Mouse (Mus musculus) stomach, postnatal 0 days (tissue): ENCODE measurements at regions not wholly inside any gene's neighbourhood (a gene's known extent, or its start where the extent isn't known, plus 50 kb on each side); places are given as distances from the start of the nearest gene placed in this dataset.

Source experiments
- CTCF ChIP-seq: IDR thresholded peaks from 2 replicates; pipeline ENCODE4 v1.5.1; 2016; ENCODE audit warnings: antibody characterized with exemption, low read depth, mild to moderate bottlenecking, moderate library complexity
- EP300 ChIP-seq: optimal IDR thresholded peaks from 2 replicates; pipeline ENCODE3; 2016; ENCODE audit warnings: antibody characterized with exemption

DNA sequence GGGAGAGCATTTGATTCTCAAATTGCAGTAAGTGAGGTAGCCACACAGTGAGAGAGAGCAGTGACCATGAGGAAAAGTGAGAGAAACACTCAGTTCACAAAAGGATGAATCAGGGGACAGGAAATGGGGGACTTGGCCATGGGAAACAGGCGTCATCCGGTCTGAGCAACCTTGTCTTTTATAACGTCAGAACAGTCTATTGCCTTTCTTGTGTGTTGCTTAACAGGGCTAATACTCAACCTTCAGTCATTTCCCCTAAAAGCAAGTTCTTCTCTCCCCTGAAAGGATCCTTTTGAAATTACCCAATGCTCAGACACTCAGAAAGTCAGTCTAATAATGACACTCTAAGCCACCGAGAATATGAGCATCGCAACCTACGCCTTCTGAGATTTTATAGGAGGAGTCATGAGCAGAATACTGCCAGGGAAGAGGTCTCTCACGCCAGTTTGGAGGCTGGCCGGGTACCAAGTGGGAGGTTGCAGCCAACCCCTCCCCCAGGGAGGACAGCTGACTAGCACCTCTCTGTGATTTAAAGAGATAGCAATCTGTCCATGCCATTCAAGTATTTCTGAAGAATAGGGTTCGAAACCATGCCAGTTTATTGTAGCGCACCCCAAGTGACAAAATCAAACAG is 104.7 kb downstream of the Bdh1 start:
- TF ChIP-seq EP300 (no peak), CTCF (no peak)
